Mouse (Mus musculus) induced T-regulatory cell, adult 2 months (primary cell): ENCODE measurements at regions not wholly inside any gene's neighbourhood (a gene's known extent, or its start where the extent isn't known, plus 50 kb on each side); places are given as distances from the start of the nearest gene placed in this dataset.

Experiments
- DNase-seq: peaks from one replicate; pipeline ENCODE4 v3.0.0-alpha.2; 2012; ENCODE audit warnings: low read depth

DNA sequence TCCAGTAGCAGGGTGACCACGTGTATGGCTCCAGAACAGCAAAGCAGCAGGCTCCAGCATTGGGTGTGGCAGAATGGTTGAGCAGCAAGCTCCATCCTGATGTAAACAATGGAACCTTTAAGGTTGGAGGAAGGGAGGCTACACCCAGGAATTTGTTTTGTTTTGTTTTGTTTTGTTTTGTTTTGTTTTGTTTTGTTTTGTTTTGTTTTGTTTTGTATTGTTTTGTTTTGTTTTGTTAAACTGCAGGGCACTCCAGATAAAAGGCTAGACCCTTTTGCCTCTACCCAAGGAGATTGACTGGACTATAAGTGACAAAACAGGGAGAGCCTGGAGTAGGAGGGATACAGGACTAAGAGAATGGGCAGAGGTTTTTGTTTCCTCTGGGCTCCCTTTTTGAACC lies 647.5 kb downstream of the Kcnj3 start:
- DNase-seq, result no peak

DNA sequence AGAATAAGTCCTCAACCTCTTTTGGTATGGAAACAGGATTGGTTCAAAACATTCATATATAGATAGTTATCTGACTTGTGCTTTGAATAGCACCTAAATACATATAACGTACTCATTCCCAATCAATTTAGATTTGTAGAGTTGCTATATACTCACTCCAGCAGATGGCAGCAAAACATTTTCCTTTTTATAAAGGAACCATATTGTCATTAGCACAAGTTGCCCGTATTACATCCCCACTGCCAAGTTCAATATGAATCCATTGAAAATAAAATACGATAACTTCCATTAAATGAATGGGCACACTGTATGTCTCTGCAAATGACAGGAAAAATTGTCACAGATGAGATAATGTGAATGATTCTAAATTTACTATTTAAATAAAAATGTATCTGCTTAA lies 673.8 kb downstream of the Kcnj3 start:
- DNase-seq, result peak; percentile 4

DNA sequence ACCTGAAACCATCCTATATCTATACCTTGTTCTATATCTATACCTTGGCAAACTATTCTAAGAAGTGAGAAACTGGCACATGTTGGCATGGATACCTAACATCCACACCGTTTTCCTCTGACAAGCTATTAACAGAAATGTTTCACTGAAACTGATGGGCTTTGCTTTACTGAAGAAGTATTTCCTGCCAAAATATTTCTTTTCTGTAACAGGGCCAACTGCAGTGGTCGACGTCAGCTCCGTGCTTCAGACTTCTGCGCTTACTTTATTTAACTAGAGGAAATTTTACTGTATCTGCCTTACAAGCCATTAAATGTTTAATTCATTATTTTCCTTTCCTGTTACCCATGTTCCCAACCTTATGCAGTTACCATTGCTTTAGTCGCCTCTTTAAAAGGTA lies 674.2 kb downstream of the Kcnj3 start:
- DNase-seq, result no peak

DNA sequence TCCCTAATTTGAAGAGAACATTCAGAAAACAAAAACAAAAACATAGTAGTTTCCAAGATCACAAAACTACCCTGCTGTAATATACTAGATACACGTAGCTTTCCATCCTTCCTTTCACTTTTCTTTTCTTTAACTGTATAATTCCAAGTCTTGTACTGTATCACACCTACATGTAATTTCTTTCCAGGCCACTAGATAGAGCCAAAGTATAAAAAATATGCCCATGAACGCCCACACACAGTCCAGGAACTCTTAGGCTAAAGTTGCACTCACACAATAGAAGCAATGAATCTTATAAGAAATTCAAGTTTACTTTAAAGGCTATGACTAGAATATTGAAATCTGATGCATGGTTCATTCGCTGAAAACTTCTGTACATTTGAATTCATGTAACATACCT lies 678.7 kb downstream of the Kcnj3 start:
- DNase-seq, result peak; percentile 37

GRCm38 (mm10) chr2:56119368-56119767 lies 683.6 kb downstream of the Kcnj3 start:
- DNase-seq, result peak; percentile 19

- DNase-seq, result no peak
These were observed 711.4 kb downstream of the Kcnj3 start for GRCm38 (mm10) chr2:56147107-56147615.

DNA sequence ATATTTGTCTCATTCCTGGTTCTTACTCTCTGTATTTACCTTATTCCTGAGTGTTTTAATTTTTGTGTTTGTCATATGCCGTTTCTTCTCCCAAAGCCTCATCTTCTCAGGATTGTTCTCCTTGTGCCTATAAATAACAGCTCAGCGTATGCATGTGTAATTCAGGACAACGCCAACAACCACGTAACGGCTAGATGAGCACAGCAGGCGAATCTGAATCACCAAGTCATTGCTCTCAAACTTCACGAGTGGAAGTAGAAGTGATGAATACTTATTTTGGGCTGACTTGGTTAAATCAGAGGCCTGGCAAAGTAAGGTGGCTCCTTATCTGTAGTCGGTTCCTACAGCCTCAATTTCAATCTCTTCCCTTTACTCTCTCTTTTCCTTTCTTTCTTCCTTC lies 760.7 kb downstream of the Kcnj3 start:
- no peak for DNase-seq

- no peak for DNase-seq
These were observed 791.7 kb downstream of the Kcnj3 start for GRCm38 (mm10) chr2:56227476-56227875.

GRCm38 (mm10) chr2:56233042-56233441 lies 797.3 kb downstream of the Kcnj3 start:
- no peak for DNase-seq

DNA sequence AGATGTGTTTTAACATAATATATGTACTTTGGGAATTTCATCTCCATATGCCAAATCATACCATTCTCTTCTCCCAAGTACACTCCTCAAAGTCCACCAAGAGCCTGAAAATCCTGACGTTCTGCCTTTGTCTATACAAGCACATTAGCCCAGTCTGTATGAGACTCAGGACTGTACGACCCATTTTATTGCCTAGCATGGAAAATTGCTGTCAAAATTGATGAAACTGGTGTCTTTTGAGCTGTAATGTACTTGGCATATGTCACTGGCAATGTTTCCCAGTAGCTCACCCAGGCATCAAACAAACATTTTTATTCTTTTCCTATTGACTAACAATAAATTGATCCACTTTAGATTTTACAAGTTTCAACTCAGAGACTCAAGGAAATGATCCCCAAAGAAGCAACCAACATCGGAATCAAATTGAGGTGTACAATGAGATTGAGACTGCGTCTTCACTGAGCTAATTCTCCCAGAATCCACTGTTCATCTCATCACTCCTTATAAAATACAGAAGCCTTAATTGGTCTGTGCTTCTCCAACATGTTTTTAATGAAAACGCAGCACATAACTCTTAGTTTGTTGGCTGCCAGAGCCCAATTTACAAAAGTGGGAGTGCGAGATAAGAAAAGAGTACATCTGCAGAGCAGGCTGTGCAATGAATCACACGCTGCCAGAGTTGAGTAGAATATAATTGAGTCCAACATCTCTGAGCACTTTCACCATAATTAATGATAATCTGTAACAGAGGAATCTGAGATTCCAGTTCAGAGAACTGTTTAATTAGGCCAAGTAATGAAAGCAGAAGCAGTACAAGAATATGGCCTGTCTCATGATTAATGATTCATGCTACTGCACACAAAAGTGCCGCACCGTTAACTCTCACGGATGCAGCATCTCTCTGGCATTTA lies 821.5 kb downstream of the Kcnj3 start:
- no peak for DNase-seq

GRCm38 (mm10) chr2:56304920-56305319 lies 818.9 kb downstream of the Nr4a2 start:
- DNase-seq, result no peak

DNA sequence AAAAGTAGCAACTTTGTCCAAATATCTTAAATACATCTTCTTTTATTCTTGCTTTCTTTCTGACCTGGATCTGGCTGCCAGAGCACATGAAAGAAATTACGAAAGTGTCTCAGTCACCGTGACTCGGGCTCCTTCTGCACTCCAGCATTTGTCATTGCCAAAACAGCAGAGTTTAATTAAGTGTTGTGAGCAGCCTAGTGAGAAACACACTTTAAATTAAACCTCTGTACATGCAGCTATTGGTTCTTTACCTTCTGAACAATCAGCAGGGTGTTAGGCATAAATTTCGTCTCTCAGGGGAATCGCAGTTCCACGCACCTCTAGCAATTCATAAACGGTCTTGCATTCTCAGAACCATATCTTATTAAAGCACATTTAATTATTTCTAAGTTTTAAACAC lies 802.1 kb downstream of the Nr4a2 start:
- DNase-seq, result no peak

- DNase-seq, result no peak
These were observed 801.3 kb downstream of the Nr4a2 start for GRCm38 (mm10) chr2:56322508-56322907.

- no peak for DNase-seq
These were observed 787.8 kb downstream of the Nr4a2 start for GRCm38 (mm10) chr2:56335974-56336373.

GRCm38 (mm10) chr2:56364065-56364464 lies 759.7 kb downstream of the Nr4a2 start:
- no peak for DNase-seq
